Mouse (Mus musculus) cerebellum, adult 2 months (tissue): ENCODE results near the gene Rsrp1. TPM values are rescaled to one million over a fixed set of nuclear protein-coding genes. Genes with fewer than 3 reads are reported as not detected.

Experiments used
- DNase-seq, 2 experiments: peaks; one replicate each; pipeline ENCODE4 v3.0.0; 2021
- H3K27ac ChIP-seq: fragments of 200-500 bp; 2 replicates; pipeline ENCODE4 v1.5.1; 2012; ENCODE audit warnings: low read length, control low read depth, inconsistent platforms; ENCODE audit not compliant: insufficient read depth
- H3K27me3 ChIP-seq: fragments of 200-500 bp; 2 replicates; pipeline ENCODE4 v1.6.1; 2012; ENCODE audit warnings: inconsistent platforms, mild to moderate bottlenecking, low read length, moderate library complexity; ENCODE audit not compliant: control insufficient read depth, insufficient read depth
- H3K4me1 ChIP-seq: fragments of 200-500 bp; 2 replicates; pipeline ENCODE4 v1.6.1; 2011; ENCODE audit warnings: low read length; ENCODE audit not compliant: control insufficient read depth, insufficient read depth
- H3K4me3 ChIP-seq: fragments of 200-500 bp; replicated peaks from 2 replicates; pipeline ENCODE3; 2011; ENCODE audit warnings: mild to moderate bottlenecking, low read depth, low read length, control low read depth; ENCODE audit not compliant: insufficient read depth
- CTCF ChIP-seq: fragments of 200-500 bp; IDR thresholded peaks from 2 replicates; pipeline ENCODE4 v1.5.1; 2011; ENCODE audit warnings: low read depth, mild to moderate bottlenecking, control low read depth, low read length, moderate library complexity, borderline replicate concordance; ENCODE audit not compliant: insufficient read depth
- POLR2A ChIP-seq: fragments of 200-500 bp; IDR thresholded peaks from 2 replicates; pipeline ENCODE4 v1.6.1; 2011; ENCODE audit warnings: low read length, control low read depth, borderline replicate concordance; ENCODE audit not compliant: insufficient read depth
- WGBS: fragments of 180-500 bp; shearing (Covaris S2); methylation state at CpG from one replicate; pipeline ENCODE4 v1.1.7; 2018; 5-methylcytosine and 5-hydroxymethylcytosine counted together
- polyA plus RNA-seq: library from polyadenylated mRNA; depleted of rRNA; stranded (reverse); fragments of >200 nt; gene quantifications from 2 replicates; pipeline ENCODE4 v1.2.3, GENCODE M21; 2012

The Rsrp1 gene
- polyA plus RNA-seq, 1 experiment, result 478 TPM

GRCm38 (mm10) chr4:134917194-134917593 lies 6.2 kb upstream of the Rsrp1 start:
- TF ChIP-seq CTCF (no peak), POLR2A (no peak)
- WGBS, result 70% methylated on average over 3 of the region's 3 CpGs
- H3K27me3 ChIP-seq, result no peaks in the 10 kb centered on the region

GRCm38 (mm10) chr4:134918381-134918780 lies 5.0 kb upstream of the Rsrp1 start:
- H3K4me1 ChIP-seq, result no peaks in the 10 kb centered on the region; the same call in 1 of the 2 replicates
- DNase-seq, result no peak
- H3K4me3 ChIP-seq, result no peak overlapping the region
- no peaks in the 10 kb centered on the region for H3K27me3 ChIP-seq
- 51% methylated on average over 7 of the region's 7 CpGs for WGBS
- TF ChIP-seq POLR2A, result no peak
- TF ChIP-seq CTCF, result no peak
- H3K27ac ChIP-seq, result no peak overlapping the region

More at GRCm38 (mm10) chr4:134917194-134917593, 6.2 kb upstream of the Rsrp1 start:
- H3K4me3 ChIP-seq, result no peak overlapping the region
- no peaks in the 10 kb centered on the region; the same call in 1 of the 2 replicates for H3K4me1 ChIP-seq
- DNase-seq, result no peak
- H3K27ac ChIP-seq, result no peak overlapping the region

GRCm38 (mm10) chr4:134919733-134920540 lies 3.5 kb upstream of the Rsrp1 start:
- Histone ChIP-seq H3K27me3 (no peaks in the 10 kb centered on the region), H3K27ac (no peak overlapping the region), H3K4me1 (no peaks in the 10 kb centered on the region; the same call in 1 of the 2 replicates), H3K4me3 (no peak overlapping the region)
- DNase-seq, result no peak
- TF ChIP-seq POLR2A, result no peak
- no peak for TF ChIP-seq CTCF
- 46% methylated on average over 12 of the region's 12 CpGs for WGBS

- 97% methylated on average over 6 of the region's 6 CpGs for whole genome bisulfite sequencing
- Histone ChIP-seq H3K4me3 (no peak overlapping the region), H3K27ac (no peak overlapping the region), H3K27me3 (no peaks in the 10 kb centered on the region), H3K4me1 (peaks cover 4% of the 10 kb centered on the region; the same call in 1 of the 2 replicates)
- TF ChIP-seq CTCF, result no peak
- TF ChIP-seq POLR2A, result no peak
- no peak for DNase-seq
Observed at GRCm38 (mm10) chr4:134920631-134921030, 2.8 kb upstream of the Rsrp1 start.

- no peaks in the 10 kb centered on the region for H3K27me3 ChIP-seq
- H3K4me3 ChIP-seq, result no peak overlapping the region
- peaks cover 7% of the 10 kb centered on the region; the same call in 1 of the 2 replicates for H3K4me1 ChIP-seq
- TF ChIP-seq CTCF, result no peak
- TF ChIP-seq POLR2A, result no peak
- H3K27ac ChIP-seq, result no peak overlapping the region
- DNase-seq, result no peak
- WGBS, result 97% methylated on average over 4 of the region's 4 CpGs
Observed at GRCm38 (mm10) chr4:134921703-134922102, 1.7 kb upstream of the Rsrp1 start.

- Histone ChIP-seq H3K27me3 (no peaks in the 10 kb centered on the region), H3K4me1 (peaks cover 7% of the 10 kb centered on the region; the same call in 1 of the 2 replicates), H3K4me3 (peak overlapping the region; percentile 89), H3K27ac (peak overlapping the region; percentile 91)
- DNase-seq, result no peak
- no peak for TF ChIP-seq CTCF
- TF ChIP-seq POLR2A, result no peak
- WGBS, result 63% methylated on average over 10 of the region's 10 CpGs
Observed at GRCm38 (mm10) chr4:134922111-134922924, 1.1 kb upstream of the Rsrp1 start.

GRCm38 (mm10) chr4:134922925-134923244 lies 507 bp upstream of the Rsrp1 start:
- TF ChIP-seq CTCF (no peak), POLR2A (0 out of 2 replicates have a peak, but pooled peaks have one; percentile 21)
- H3K4me3 ChIP-seq, result peak overlapping the region; percentile 89
- peaks cover 7% of the 10 kb centered on the region; the same call in 1 of the 2 replicates for H3K4me1 ChIP-seq
- no peaks in the 10 kb centered on the region for H3K27me3 ChIP-seq
- peak in 1 of 2 experiments; percentile 67 for DNase-seq
- under 1% methylated on average over 13 of the region's 13 CpGs for WGBS
- peak overlapping the region; percentile 91 for H3K27ac ChIP-seq
